Mouse (Mus musculus) hindbrain, embryonic 15.5 days (tissue): ENCODE measurements around the gene Mfsd4b1. TPM values are rescaled to one million over a fixed set of nuclear protein-coding genes. Genes with fewer than 3 reads are reported as not detected.
A peak's percentile ranks its signal among the peaks of the same experiment; 100 is the strongest.
"Not testable (repeated sequence)": the region's sequence is repeated elsewhere in the genome, so short reads cannot be mapped to it uniquely, and the experiment has no call there.

ENCODE experiments used
- ATAC-seq: fragments of 200-750 bp; cut with Nextera tagmentation; 2 replicates; pipeline ENCODE4 v1.8.0; 2017; ENCODE audit warnings: low read depth, moderate number of reproducible peaks, moderate TSS enrichment; ENCODE audit not compliant: low FRiP score
- H3K27ac ChIP-seq: fragments of 300-500 bp; sonication (generic); replicated peaks from 2 replicates; pipeline ENCODE4 v1.5.1; 2015; ENCODE audit warnings: mild to moderate bottlenecking, inconsistent platforms
- H3K27me3 ChIP-seq: fragments of 300-500 bp; sonication (generic); 2 replicates; pipeline ENCODE4 v1.6.1; 2015; ENCODE audit warnings: control low read depth, inconsistent platforms
- H3K36me3 ChIP-seq: fragments of 300-500 bp; sonication (generic); 2 replicates; pipeline ENCODE4 v1.6.1; 2015; ENCODE audit warnings: control low read depth, inconsistent platforms
- H3K4me1 ChIP-seq: fragments of 300-500 bp; sonication (generic); replicated peaks from 2 replicates; pipeline ENCODE4 v1.6.1; 2015; ENCODE audit warnings: control low read depth, inconsistent platforms
- H3K4me2 ChIP-seq: fragments of 300-500 bp; sonication (generic); 2 replicates; pipeline ENCODE4 v1.6.1; 2015; ENCODE audit warnings: moderate library complexity, mild to moderate bottlenecking, inconsistent platforms
- H3K4me3 ChIP-seq: fragments of 300-500 bp; sonication (generic); 2 replicates; pipeline ENCODE4 v1.5.1; 2015; ENCODE audit warnings: mild to moderate bottlenecking, inconsistent platforms
- H3K9ac ChIP-seq: fragments of 300-500 bp; sonication (generic); 2 replicates; pipeline ENCODE4 v1.6.1; 2015; ENCODE audit warnings: inconsistent platforms
- H3K9me3 ChIP-seq: fragments of 300-500 bp; sonication (generic); 2 replicates; pipeline ENCODE4 v1.6.1; 2016; ENCODE audit warnings: control low read depth, inconsistent platforms
- whole genome bisulfite sequencing: fragments of 180-500 bp; shearing (Covaris S2); methylation state at CpG from one replicate; pipeline ENCODE4 v1.1.7; 2015; 5-methylcytosine and 5-hydroxymethylcytosine counted together
- polyA plus RNA-seq: library from polyadenylated mRNA; unstranded; fragments of >200 nt; fragmentation: Nextera tagmentation; extraction: Ambion mirVana; gene quantifications from 2 replicates; pipeline ENCODE4 v1.2.1, GENCODE M21; 2015

The Mfsd4b1 gene
- polyA plus RNA-seq, 1 experiment from 2014 or later: 0.57 TPM

GRCm38 (mm10) chr10:40029610-40030009 lies 4.5 kb upstream of the Mfsd4b1 start:
- H3K9me3 ChIP-seq: no peaks in the 10 kb centered on the region
- no peak for ATAC-seq
- no peaks in the 10 kb centered on the region for H3K27me3 ChIP-seq
- no peak overlapping the region for H3K4me2 ChIP-seq
- no peaks in the 10 kb centered on the region for H3K36me3 ChIP-seq
- H3K9ac ChIP-seq: no peak overlapping the region
- no peak overlapping the region for H3K27ac ChIP-seq
- H3K4me3 ChIP-seq: no peak overlapping the region
- 85% methylated on average over 2 of the region's 2 CpGs for WGBS
- peaks cover 6% of the 10 kb centered on the region for H3K4me1 ChIP-seq

- 85% methylated on average over 8 of the region's 8 CpGs for WGBS
- Histone ChIP-seq H3K4me1 (peaks cover 15% of the 10 kb centered on the region), H3K27ac (no peak overlapping the region), H3K36me3 (no peaks in the 10 kb centered on the region), H3K9me3 (no peaks in the 10 kb centered on the region), H3K27me3 (no peaks in the 10 kb centered on the region), H3K4me3 (no peak overlapping the region), H3K9ac (no peak overlapping the region), H3K4me2 (no peak overlapping the region)
- no peak for ATAC-seq
These were observed 3.0 kb upstream of the Mfsd4b1 start for GRCm38 (mm10) chr10:40028091-40028490.

GRCm38 (mm10) chr10:40026546-40026945 lies 1.5 kb upstream of the Mfsd4b1 start:
- Histone ChIP-seq H3K27ac (no peak overlapping the region), H3K36me3 (no peaks in the 10 kb centered on the region), H3K9ac (no peak overlapping the region), H3K9me3 (no peaks in the 10 kb centered on the region), H3K4me2 (no peak overlapping the region), H3K4me3 (no peak overlapping the region), H3K27me3 (no peaks in the 10 kb centered on the region), H3K4me1 (peaks cover 15% of the 10 kb centered on the region)
- ATAC-seq: no peak
- 96% methylated on average over 5 of the region's 5 CpGs for WGBS

- ATAC-seq: no peak
- 65% methylated on average over 8 of the region's 8 CpGs for WGBS
- H3K9ac ChIP-seq: peak overlapping the region; percentile 81
- peak overlapping the region; percentile 83 for H3K4me3 ChIP-seq
- no peaks in the 10 kb centered on the region for H3K9me3 ChIP-seq
- no peaks in the 10 kb centered on the region for H3K36me3 ChIP-seq
- peaks cover 15% of the 10 kb centered on the region for H3K4me1 ChIP-seq
- H3K27me3 ChIP-seq: no peaks in the 10 kb centered on the region
- peak overlapping the region; percentile 93 for H3K27ac ChIP-seq
- H3K4me2 ChIP-seq: peak overlapping the region; percentile 94
These were observed 492 bp upstream of the Mfsd4b1 start for GRCm38 (mm10) chr10:40025560-40025959.

- Histone ChIP-seq H3K36me3 (no peaks in the 10 kb centered on the region), H3K4me1 (peaks cover 12% of the 10 kb centered on the region), H3K4me3 (no peak overlapping the region), H3K4me2 (no peak overlapping the region), H3K27ac (no peak overlapping the region), H3K9me3 (no peaks in the 10 kb centered on the region), H3K27me3 (no peaks in the 10 kb centered on the region), H3K9ac (no peak overlapping the region)
- ATAC-seq: no peak
- WGBS: 67% methylated on average over 2 of the region's 2 CpGs
These were observed 4.7 kb downstream of the Mfsd4b1 start for GRCm38 (mm10) chr10:40020401-40020800.

GRCm38 (mm10) chr10:40019492-40019891 lies 5.6 kb downstream of the Mfsd4b1 start:
- Histone ChIP-seq H3K4me3 (no peak overlapping the region), H3K9ac (no peak overlapping the region), H3K4me1 (peaks cover 7% of the 10 kb centered on the region), H3K4me2 (no peak overlapping the region), H3K27ac (no peak overlapping the region), H3K27me3 (no peaks in the 10 kb centered on the region), H3K36me3 (no peaks in the 10 kb centered on the region), H3K9me3 (no peaks in the 10 kb centered on the region)
- no peak for ATAC-seq
- 74% methylated on average over 3 of the region's 3 CpGs for WGBS

GRCm38 (mm10) chr10:40018261-40018860 lies 6.7 kb downstream of the Mfsd4b1 start:
- Histone ChIP-seq H3K4me3 (no peak overlapping the region), H3K27ac (no peak overlapping the region), H3K4me2 (no peak overlapping the region), H3K4me1 (no peaks in the 10 kb centered on the region), H3K27me3 (no peaks in the 10 kb centered on the region), H3K36me3 (no peaks in the 10 kb centered on the region), H3K9ac (no peak overlapping the region), H3K9me3 (no peaks in the 10 kb centered on the region; the same call in 1 of the 2 replicates)
- 84% methylated on average over 5 of the region's 5 CpGs for WGBS
- ATAC-seq: no peak

- no peaks in the 10 kb centered on the region for H3K4me1 ChIP-seq
- no peak overlapping the region for H3K27ac ChIP-seq
- 83% methylated on average over 11 of the region's 11 CpGs for WGBS
- no peaks in the 10 kb centered on the region; the same call in 1 of the 2 replicates for H3K9me3 ChIP-seq
- H3K36me3 ChIP-seq: no peaks in the 10 kb centered on the region
- no peak overlapping the region for H3K4me3 ChIP-seq
- no peaks in the 10 kb centered on the region for H3K27me3 ChIP-seq
- H3K9ac ChIP-seq: no peak overlapping the region
- ATAC-seq: no peak
- H3K4me2 ChIP-seq: no peak overlapping the region
These were observed 15.5 kb downstream of the Mfsd4b1 start for GRCm38 (mm10) chr10:40009591-40009990.

- H3K4me2 ChIP-seq, H3K4me3 ChIP-seq, ATAC-seq, H3K4me1 ChIP-seq, H3K36me3 ChIP-seq, H3K27ac ChIP-seq, H3K9me3 ChIP-seq, H3K27me3 ChIP-seq, H3K9ac ChIP-seq: not testable (repeated sequence)
- 70% methylated on average over 4 of the region's 4 CpGs for WGBS
These were observed 16.2 kb downstream of the Mfsd4b1 start for GRCm38 (mm10) chr10:40008847-40009246.

GRCm38 (mm10) chr10:40007953-40008352 lies 17.1 kb downstream of the Mfsd4b1 start:
- H3K36me3 ChIP-seq: no peaks in the 10 kb centered on the region
- 89% methylated on average over 4 of the region's 4 CpGs for WGBS
- H3K27me3 ChIP-seq: no peaks in the 10 kb centered on the region
- H3K4me3 ChIP-seq: no peak overlapping the region
- H3K4me1 ChIP-seq: no peaks in the 10 kb centered on the region
- no peak overlapping the region for H3K4me2 ChIP-seq
- H3K9ac ChIP-seq: no peak overlapping the region
- ATAC-seq: no peak
- no peak overlapping the region for H3K27ac ChIP-seq
- H3K9me3 ChIP-seq: no peaks in the 10 kb centered on the region

GRCm38 (mm10) chr10:40006963-40007362 lies 18.1 kb downstream of the Mfsd4b1 start:
- Histone ChIP-seq H3K4me3 (no peak overlapping the region), H3K36me3 (no peaks in the 10 kb centered on the region), H3K27me3 (no peaks in the 10 kb centered on the region), H3K27ac (no peak overlapping the region), H3K4me2 (no peak overlapping the region), H3K9ac (no peak overlapping the region), H3K4me1 (no peaks in the 10 kb centered on the region), H3K9me3 (no peaks in the 10 kb centered on the region)
- ATAC-seq: no peak
- 32% methylated on average over 10 of the region's 10 CpGs for WGBS

- no peak overlapping the region for H3K27ac ChIP-seq
- no peak overlapping the region for H3K4me2 ChIP-seq
- no peaks in the 10 kb centered on the region for H3K27me3 ChIP-seq
- no peaks in the 10 kb centered on the region for H3K9me3 ChIP-seq
- H3K4me1 ChIP-seq: no peaks in the 10 kb centered on the region
- H3K36me3 ChIP-seq: no peaks in the 10 kb centered on the region
- no peak overlapping the region for H3K4me3 ChIP-seq
- 94% methylated on average over 2 of the region's 2 CpGs for WGBS
- ATAC-seq: no peak
- H3K9ac ChIP-seq: no peak overlapping the region
These were observed 24.3 kb downstream of the Mfsd4b1 start for GRCm38 (mm10) chr10:40000746-40001145.

- Histone ChIP-seq H3K9ac (no peak overlapping the region), H3K4me2 (no peak overlapping the region), H3K27ac (no peak overlapping the region), H3K36me3 (no peaks in the 10 kb centered on the region), H3K4me3 (no peak overlapping the region), H3K27me3 (no peaks in the 10 kb centered on the region), H3K9me3 (no peaks in the 10 kb centered on the region), H3K4me1 (no peaks in the 10 kb centered on the region)
- ATAC-seq: no peak
- 68% methylated on average over 4 of the region's 4 CpGs for WGBS
These were observed 33.9 kb downstream of the Mfsd4b1 start for GRCm38 (mm10) chr10:39991155-39991554.
